Mouse (Mus musculus) monocyte, adult 2 months (primary cell): ENCODE results near the gene Slc2a3.
"Not testable (repeated sequence)": the region's sequence is repeated elsewhere in the genome, so short reads cannot be mapped to it uniquely, and the experiment has no call there.

Experiments used
- DNase-seq, 2 experiments: peaks; one replicate each; pipeline ENCODE4 v3.0.0; 2022; ENCODE audit warnings: low spot score in 2 of 2, low read depth in 1 of 2

Slc2a3 gene

DNA sequence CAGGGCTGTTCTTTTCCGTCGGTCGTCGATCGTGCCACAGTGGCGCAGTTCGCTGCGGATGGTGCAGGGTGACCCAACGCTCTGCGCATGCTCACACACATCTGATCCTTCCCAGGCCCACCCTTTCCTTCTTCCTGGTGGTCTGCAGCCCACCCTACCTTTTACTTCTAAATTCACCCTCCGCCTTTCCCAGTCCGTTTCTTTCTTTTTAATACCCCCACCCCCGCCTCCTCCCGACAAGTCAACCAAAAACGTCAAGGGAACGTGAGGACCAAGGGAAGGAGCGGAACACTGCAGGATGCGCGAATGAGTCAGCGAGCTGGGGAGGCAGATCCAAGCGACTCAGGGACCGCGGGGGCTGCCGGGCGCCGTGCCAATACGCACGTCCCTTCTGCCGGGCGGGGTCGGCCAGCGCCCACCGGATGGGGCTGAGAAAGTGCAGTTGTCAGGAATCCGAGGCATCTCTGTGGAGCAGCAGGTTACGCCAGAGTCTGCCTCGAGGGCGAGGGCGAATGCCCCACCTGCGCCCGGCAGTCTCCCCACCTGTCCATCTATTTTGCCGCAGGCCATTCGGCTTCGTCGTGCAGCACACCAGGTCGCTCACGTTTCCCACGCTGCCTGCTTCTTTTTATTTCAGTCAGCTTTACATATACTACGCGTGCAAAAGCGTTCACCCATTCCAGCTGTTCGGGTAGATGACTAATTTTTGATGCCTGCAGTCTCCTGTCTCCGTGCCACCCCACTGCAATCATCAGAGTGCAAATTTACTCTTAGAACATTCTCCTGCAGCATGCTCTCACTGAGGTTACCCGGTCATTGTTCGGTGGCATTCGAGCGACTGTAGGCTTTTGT is 36.8 kb downstream of the Slc2a3 start:
- DNase-seq: no peak

- DNase-seq: no peak
Observed at GRCm38 (mm10) chr6:122763844-122764445, 37.5 kb downstream of the Slc2a3 start.

- no peak for DNase-seq
Observed at GRCm38 (mm10) chr6:122762952-122763700, 38.3 kb downstream of the Slc2a3 start.

DNA sequence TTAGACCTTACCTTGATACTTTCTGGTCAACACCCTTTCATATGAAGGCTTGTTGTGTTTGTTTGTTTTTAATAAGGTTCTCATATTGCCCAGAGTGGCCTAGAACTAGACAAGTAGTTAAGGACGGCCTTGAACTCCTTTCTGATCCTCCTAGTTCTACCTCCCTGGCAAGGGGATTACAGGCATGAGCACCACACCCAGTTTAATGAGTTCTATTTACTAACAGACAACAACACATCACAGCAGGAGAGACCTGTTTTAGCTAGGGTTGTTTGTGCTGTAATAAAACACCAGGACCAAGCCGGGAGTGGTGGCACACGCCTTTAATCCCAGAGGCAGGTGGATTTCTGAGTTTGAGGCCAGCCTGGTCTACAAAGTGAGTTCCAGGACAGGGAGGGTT is 39.0 kb downstream of the Slc2a3 start:
- DNase-seq: no peak

DNA sequence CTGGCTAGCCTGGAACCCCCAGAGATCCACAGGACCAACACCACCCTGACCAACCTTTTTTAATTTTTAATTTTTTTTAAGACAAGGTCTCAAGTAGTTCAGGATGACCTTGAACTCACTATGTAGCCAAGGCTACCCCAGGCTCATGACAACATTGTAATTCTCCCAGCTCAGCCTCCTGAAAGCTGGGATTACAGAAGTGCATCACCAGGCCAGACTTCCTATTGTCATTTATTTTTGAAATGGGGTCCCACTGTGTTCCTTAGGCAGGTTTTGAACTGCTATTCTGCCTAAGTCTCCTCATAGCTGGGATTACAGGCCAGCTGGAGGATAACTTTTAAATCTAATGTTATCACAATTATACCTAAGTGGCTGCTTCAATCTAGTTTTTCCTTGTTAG is 39.5 kb downstream of the Slc2a3 start:
- DNase-seq: no peak

- DNase-seq: no peak
Observed at GRCm38 (mm10) chr6:122761011-122761599, 40.3 kb downstream of the Slc2a3 start.

GRCm38 (mm10) chr6:122758732-122759131 is 42.7 kb downstream of the Slc2a3 start:
- DNase-seq: peak; percentile 33 to 42

DNA sequence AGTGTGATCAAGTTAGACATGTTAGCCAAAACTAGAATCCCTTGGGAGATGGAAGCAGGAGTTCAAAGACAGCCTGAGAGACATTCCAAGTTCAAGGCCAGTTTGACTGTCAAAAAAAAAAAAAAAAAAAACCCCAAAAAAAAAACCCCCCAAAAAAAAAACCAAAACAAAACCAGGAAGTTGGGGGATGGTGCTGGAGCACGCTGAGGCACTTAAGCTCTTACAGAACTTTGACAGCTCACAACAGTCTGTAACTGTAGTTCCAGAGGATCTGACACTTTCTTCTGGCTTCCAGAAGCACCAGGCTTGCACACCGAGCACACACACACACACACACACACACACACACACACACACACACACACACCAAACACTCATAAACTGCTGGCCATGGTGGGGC is 45.5 kb downstream of the Slc2a3 start:
- DNase-seq: no peak

- DNase-seq: no peak
Observed at GRCm38 (mm10) chr6:122750579-122750978, 50.9 kb downstream of the Slc2a3 start.

- DNase-seq: no peak
Observed at GRCm38 (mm10) chr6:122744505-122745249, 56.8 kb downstream of the Slc2a3 start.

- DNase-seq: no peak
Observed at GRCm38 (mm10) chr6:122743353-122743752, 58.1 kb downstream of the Slc2a3 start.

GRCm38 (mm10) chr6:122742228-122742899 is 59.1 kb downstream of the Slc2a3 start:
- no peak for DNase-seq

DNA sequence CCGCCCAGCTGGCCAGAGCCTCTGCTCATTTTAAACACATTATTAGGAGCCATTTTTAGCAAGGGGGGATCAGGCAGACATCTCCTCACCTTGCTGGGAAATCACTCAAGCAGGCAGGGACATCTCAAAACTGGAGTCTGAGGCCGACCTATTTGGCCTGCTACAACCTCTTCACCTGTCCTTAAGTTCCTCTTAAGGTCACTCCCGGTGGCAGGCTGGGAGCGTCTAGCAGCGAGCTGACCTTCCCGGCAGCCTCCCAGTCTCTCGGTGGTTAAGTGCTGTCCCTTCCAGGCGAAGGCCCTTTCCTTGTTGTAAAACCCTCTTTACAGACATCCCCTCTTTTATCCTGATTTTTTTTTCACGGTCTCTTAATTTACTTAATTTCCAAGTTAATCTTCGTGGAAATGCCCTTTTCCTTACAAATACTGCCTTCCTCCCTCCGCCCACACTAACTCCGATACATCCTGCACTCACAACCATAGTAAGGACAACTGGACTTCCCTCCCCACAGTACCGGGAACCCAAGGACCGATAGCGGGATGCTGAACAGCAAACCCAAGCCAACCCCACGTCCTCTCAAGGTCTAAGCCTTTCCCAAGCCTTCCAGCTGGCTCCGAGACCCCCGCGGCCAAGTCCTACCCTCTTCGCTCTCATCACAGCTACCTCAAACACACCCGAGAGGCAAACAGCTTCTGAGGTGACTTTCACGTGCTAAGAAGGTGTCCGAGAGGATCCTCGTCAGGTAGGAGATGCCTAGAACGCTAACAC is 59.8 kb downstream of the Slc2a3 start:
- DNase-seq: no peak

DNA sequence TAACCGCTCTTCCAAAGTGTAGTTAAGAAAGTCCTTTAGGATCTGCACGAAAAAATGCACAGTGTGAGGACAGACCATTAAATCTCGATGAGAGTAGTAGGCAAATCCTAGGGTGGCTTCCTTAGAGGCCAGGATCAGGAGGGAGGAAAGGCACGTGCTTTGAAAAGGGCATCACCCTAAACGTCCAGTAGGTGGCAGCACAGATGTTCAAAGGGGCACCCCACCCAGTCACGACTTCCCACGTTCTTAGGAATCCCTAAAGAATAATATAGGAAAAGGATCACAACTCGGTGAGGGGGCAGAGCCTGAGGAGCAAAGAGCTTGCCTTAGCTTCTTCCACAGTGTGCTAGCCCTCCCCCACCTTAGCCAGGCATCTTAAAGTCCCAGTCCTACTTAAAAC is 61.5 kb downstream of the Slc2a3 start:
- DNase-seq: no peak

GRCm38 (mm10) chr6:122719942-122720341 is 81.5 kb downstream of the Slc2a3 start:
- DNase-seq: peak in 1 of 2 experiments; percentile 34

- not testable (repeated sequence) for DNase-seq
Observed at GRCm38 (mm10) chr6:122718224-122718623, 83.2 kb downstream of the Slc2a3 start.

- no peak for DNase-seq
Observed at GRCm38 (mm10) chr6:122715886-122716285, 85.6 kb downstream of the Slc2a3 start.

DNA sequence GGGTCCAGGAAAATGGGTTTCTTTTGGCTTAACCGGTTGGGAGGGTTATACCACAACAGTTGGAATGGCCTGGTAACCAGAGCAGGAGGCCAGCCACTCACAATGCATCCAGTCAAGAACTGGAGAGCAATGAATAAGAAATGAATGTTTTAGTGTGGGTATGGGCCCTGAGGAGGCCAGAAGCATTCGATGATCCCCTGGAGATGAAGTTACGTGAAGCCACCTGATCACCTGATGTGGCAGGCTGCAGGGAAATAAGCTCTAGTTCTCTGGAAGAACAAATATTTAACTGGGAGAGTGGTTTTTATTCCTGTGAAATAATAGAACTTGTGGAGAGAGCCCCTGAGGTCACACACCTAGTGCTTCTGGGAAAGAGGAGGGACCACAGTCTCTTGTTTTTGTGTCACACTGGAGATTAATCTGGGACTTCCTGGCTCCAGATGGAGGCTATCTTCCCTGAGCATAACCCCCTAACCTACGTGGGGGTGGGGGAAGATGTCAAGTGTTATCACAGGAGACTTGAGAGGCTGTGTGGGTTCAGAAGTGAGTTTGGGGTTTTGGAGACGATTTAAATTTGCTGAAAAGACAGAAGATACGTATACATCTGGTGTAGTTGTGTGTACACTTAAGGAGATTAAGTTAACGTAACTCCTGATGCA is 86.6 kb downstream of the Slc2a3 start:
- DNase-seq: no peak

DNA sequence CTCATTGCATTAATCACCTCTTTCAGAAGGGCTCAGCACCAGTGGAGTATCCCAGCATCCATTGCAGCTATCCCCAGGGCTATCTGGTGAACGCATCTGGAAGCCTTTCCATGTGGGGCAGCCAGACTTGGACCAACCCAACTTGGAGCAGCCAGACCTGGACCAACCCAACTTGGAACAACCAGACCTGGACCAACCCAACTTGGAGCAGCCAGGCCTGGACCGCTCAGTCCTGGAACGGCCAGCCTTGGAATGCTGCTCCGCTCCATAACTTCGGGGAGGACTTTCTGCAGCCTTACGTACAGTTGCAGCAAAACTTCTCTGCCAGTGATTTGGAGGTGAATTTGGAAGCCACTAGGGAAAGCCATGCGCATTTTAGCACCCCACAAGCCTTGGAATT is 88.3 kb downstream of the Slc2a3 start:
- not testable (repeated sequence) for DNase-seq
